Mouse (Mus musculus) kidney, postnatal 0 days (tissue): ENCODE results near the gene Itih5. TPM values are rescaled to one million over a fixed set of nuclear protein-coding genes. Genes with fewer than 3 reads are reported as not detected.

Experiments
- ATAC-seq: fragments of 200-750 bp; cut with Nextera tagmentation; replicated peaks from 2 replicates; pipeline ENCODE4 v1.8.0; 2017; ENCODE audit warnings: low read depth, moderate number of reproducible peaks, moderate TSS enrichment, moderate library complexity; ENCODE audit not compliant: low FRiP score
- DNase-seq: peaks from one replicate; pipeline ENCODE4 v3.0.0-alpha.2; 2016; ENCODE audit warnings: low spot score
- H3K27ac ChIP-seq: fragments of 300-500 bp; sonication (generic); 2 replicates; pipeline ENCODE4 v1.5.1; 2014; ENCODE audit warnings: mild to moderate bottlenecking
- H3K27me3 ChIP-seq: fragments of 300-500 bp; sonication (generic); 2 replicates; pipeline ENCODE4 v1.6.1; 2014; ENCODE audit warnings: low read length, mixed read lengths; ENCODE audit not compliant: insufficient read depth
- H3K36me3 ChIP-seq: fragments of 300-500 bp; sonication (generic); 2 replicates; pipeline ENCODE4 v1.6.1; 2014; ENCODE audit warnings: low read length, mixed read lengths; ENCODE audit not compliant: insufficient read depth
- H3K4me1 ChIP-seq: fragments of 300-500 bp; sonication (generic); replicated peaks from 2 replicates; pipeline ENCODE4 v1.6.1; 2014; ENCODE audit warnings: antibody characterized with exemption, low read length, mixed read lengths; ENCODE audit not compliant: insufficient read depth
- H3K4me2 ChIP-seq: fragments of 300-500 bp; sonication (generic); 2 replicates; pipeline ENCODE4 v1.6.1; 2014; ENCODE audit warnings: mild to moderate bottlenecking, low read length, moderate library complexity, mixed read lengths
- H3K4me3 ChIP-seq: fragments of 300-500 bp; sonication (generic); replicated peaks from 2 replicates; pipeline ENCODE4 v1.5.1; 2014; ENCODE audit warnings: low read depth, low read length
- H3K9ac ChIP-seq: fragments of 300-500 bp; sonication (generic); 2 replicates; pipeline ENCODE4 v1.6.1; 2014; ENCODE audit warnings: low read depth, low read length
- H3K9me3 ChIP-seq: fragments of 300-500 bp; sonication (generic); replicated peaks from 2 replicates; pipeline ENCODE4 v1.6.1; 2016; ENCODE audit warnings: low read length, inconsistent platforms, mixed read lengths
- CTCF ChIP-seq: IDR thresholded peaks from 2 replicates; pipeline ENCODE4 v1.5.1; 2016; ENCODE audit warnings: antibody characterized with exemption, low read depth, mild to moderate bottlenecking, moderate library complexity
- WGBS: fragments of 180-500 bp; shearing (Covaris S2); extraction: QIAGEN DNeasy Blood & Tissue Kit; methylation state at CpG from one replicate; pipeline ENCODE4 v1.1.7; 2014; 5-methylcytosine and 5-hydroxymethylcytosine counted together
- polyA plus RNA-seq: library from polyadenylated mRNA; unstranded; fragments of >200 nt; fragmentation: Nextera tagmentation; extraction: Ambion mirVana; gene quantifications from 2 replicates; pipeline ENCODE4 v1.2.1, GENCODE M21; 2015

Itih5 gene
- polyA plus RNA-seq, 1 experiment from 2014 or later = 5.1 TPM

DNA sequence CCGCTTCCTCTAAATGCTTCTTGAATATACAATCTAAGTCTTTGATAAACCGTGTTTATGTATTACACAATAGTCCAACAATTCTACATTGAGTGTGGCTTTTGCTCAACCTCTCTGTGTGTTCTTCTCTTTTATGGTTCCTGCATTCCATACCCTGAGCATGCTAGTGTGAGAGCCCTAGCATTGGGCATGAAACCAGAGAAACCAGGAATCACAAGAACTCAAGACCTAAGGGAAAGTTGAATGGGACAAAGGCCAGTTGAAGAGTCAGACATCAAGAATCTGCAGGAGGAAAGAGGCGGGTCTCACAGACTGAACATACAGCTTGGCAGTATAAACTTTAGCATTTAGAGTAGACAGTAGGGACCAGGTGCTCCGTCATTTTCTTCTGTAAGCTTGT, 68.5 kb downstream of the Itih5 start:
- DNase-seq (no peak), ATAC-seq (no peak)
- Histone ChIP-seq H3K9ac (no peak overlapping the region), H3K4me2 (no peak overlapping the region), H3K9me3 (no peaks in the 10 kb centered on the region), H3K4me1 (no peaks in the 10 kb centered on the region), H3K27me3 (no peaks in the 10 kb centered on the region), H3K4me3 (no peak overlapping the region), H3K36me3 (no peaks in the 10 kb centered on the region), H3K27ac (no peak overlapping the region)
- TF ChIP-seq CTCF = no peak
- WGBS = 89% methylated on average over 4 of the region's 4 CpGs

DNA sequence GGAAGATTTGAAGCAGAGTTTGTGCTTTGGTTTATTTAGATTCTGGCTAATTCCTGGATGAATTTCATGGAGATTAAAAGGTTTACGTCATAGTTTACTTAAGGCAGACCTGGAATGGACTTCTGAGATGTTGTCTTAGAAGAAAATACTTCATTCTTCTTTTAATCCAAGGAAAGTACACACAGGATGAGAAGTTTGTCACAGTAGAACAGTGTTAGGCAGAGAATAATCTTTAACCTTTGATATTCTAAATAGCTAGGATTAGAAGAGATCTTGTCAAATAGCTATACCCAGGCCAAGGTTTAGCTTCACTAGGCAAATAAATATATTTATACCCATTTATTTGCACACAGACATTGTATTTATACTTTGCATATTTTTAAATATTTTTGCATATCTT, 73.5 kb downstream of the Itih5 start:
- no peaks in the 10 kb centered on the region for H3K9me3 ChIP-seq
- H3K36me3 ChIP-seq = no peaks in the 10 kb centered on the region
- no peak overlapping the region for H3K27ac ChIP-seq
- H3K27me3 ChIP-seq = no peaks in the 10 kb centered on the region
- TF ChIP-seq CTCF = no peak
- H3K4me2 ChIP-seq = no peak overlapping the region
- DNase-seq (no peak), ATAC-seq (no peak)
- no peaks in the 10 kb centered on the region for H3K4me1 ChIP-seq
- no peak overlapping the region for H3K9ac ChIP-seq
- 93% methylated on average over 1 of the region's 1 CpGs for WGBS
- H3K4me3 ChIP-seq = no peak overlapping the region

DNA sequence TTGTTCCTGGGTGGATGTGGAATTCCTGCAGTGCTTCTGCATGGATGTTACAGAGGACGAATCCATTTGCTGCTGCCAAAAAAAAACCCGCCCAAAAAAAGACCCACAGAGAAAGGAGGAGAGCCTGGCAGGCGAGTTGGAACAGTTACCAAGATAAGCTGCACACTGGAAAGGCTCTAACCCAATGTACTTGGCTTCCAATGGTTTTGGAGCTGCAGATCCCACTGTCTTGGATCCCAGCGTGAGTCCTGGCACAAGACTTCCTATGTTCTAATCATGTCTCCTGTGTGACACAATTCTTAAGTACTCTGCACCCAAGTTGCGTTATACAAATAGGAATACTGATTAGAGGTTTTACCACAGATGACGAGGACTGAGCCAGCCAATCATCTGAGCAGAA, 78.6 kb downstream of the Itih5 start:
- no peaks in the 10 kb centered on the region for H3K27me3 ChIP-seq
- no peak for TF ChIP-seq CTCF
- H3K4me1 ChIP-seq = no peaks in the 10 kb centered on the region
- H3K4me3 ChIP-seq = no peak overlapping the region
- no peak overlapping the region for H3K4me2 ChIP-seq
- H3K27ac ChIP-seq = no peak overlapping the region
- ATAC-seq (no peak), DNase-seq (no peak)
- no peaks in the 10 kb centered on the region for H3K9me3 ChIP-seq
- H3K9ac ChIP-seq = no peak overlapping the region
- no peaks in the 10 kb centered on the region for H3K36me3 ChIP-seq
- WGBS = 71% methylated on average over 6 of the region's 6 CpGs

DNA sequence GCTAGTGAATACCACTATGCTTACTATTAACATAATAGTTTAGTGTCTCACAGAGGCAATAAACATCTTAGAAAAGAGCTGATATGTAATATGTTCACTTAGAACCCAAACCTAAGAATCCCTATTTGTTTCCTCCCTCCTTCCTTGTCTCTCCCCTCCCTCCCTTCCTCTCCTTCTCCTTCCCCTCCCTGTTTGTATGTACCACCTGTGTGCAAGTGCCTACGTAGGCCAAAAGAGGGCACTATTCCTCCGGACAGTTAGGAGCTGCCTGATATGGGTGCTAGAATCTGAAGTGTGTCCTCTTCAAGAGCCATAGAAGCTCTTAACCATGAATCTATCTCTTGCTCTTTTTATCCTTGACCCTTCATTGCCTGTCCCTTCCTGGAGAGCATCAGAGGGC, 83.2 kb downstream of the Itih5 start:
- Histone ChIP-seq H3K27ac (no peak overlapping the region), H3K9ac (no peak overlapping the region), H3K4me1 (no peaks in the 10 kb centered on the region), H3K36me3 (no peaks in the 10 kb centered on the region), H3K9me3 (no peaks in the 10 kb centered on the region), H3K4me2 (no peak overlapping the region), H3K4me3 (no peak overlapping the region), H3K27me3 (no peaks in the 10 kb centered on the region)
- ATAC-seq (no peak), DNase-seq (no peak)
- 95% methylated on average over 2 of the region's 2 CpGs for WGBS
- TF ChIP-seq CTCF = no peak

DNA sequence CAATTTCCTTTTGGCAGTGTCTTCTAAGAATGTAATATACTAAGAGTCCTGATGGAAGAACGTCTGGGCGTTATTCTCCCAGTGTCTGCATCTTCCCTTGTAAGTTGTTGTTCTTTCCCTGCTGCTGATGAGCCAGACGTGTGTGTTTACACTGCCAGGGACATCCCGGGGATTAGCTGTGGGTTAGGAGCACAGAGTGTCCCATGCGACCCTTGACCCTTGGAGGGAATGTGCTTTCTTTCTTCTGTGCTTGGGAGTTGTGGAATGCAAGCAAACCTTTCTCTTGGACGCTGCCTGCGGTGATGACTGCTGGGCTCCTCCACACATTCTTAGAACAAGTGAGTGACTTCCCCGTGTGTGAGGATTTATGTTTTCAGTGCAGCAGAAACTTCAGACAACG, 89.6 kb downstream of the Itih5 start:
- no peak overlapping the region for H3K4me3 ChIP-seq
- no peak overlapping the region for H3K27ac ChIP-seq
- no peak overlapping the region for H3K4me2 ChIP-seq
- peak; percentile 30 for DNase-seq
- H3K27me3 ChIP-seq = no peaks in the 10 kb centered on the region
- ATAC-seq = peak; percentile 46; the same call in 1 of the 2 replicates
- H3K36me3 ChIP-seq = no peaks in the 10 kb centered on the region
- H3K9ac ChIP-seq = no peak overlapping the region
- no peaks in the 10 kb centered on the region for H3K4me1 ChIP-seq
- WGBS = 22% methylated on average over 9 of the region's 9 CpGs
- TF ChIP-seq CTCF = no peak
- H3K9me3 ChIP-seq = no peaks in the 10 kb centered on the region

DNA sequence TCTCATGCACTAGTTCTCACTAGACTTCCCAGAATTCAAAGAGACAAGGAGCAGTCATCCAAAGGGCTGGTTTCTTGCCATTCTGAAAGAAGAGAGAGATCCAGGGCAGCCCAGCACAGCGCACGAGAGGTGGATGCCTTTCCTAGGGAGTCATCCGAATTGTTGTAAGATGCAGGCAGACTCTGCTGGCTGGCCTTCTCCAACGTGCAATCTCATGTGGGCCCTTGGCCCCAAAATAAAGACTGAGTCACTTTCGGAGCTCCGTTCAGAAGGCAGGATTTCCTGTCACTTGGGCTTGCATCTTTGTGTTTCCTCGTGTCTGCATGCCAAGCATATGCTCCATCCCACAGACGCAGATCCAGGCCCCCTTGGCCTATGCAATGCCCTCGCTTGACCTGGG, 97.1 kb downstream of the Itih5 start:
- Histone ChIP-seq H3K36me3 (no peaks in the 10 kb centered on the region), H3K9ac (no peak overlapping the region), H3K9me3 (no peaks in the 10 kb centered on the region), H3K4me2 (no peak overlapping the region), H3K27ac (no peak overlapping the region), H3K4me1 (no peaks in the 10 kb centered on the region), H3K4me3 (no peak overlapping the region), H3K27me3 (no peaks in the 10 kb centered on the region)
- DNase-seq (no peak), ATAC-seq (no peak)
- WGBS = 70% methylated on average over 9 of the region's 9 CpGs
- no peak for TF ChIP-seq CTCF

DNA sequence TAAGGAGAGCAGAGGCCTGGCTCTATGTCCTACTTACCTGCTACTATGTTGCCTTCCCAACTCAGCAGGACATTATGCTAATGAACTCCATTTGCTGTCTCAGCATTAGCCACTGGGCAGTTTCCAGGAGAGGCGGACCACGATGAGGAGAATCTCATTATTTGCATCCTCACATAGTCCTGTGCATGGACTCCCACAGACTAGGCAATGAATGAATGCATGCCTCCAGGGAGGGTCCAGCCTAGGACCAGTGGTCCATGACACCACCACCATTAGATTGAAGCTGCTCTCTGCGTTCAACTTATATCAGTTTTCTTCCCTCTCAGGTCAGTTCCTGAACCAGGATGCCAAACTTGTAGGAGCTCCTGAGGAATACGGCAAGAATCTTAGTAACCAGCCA, 97.6 kb downstream of the Itih5 start:
- no peak for DNase-seq
- no peaks in the 10 kb centered on the region for H3K27me3 ChIP-seq
- no peak overlapping the region for H3K27ac ChIP-seq
- no peak overlapping the region for H3K4me3 ChIP-seq
- no peak for TF ChIP-seq CTCF
- H3K4me1 ChIP-seq = no peaks in the 10 kb centered on the region
- no peak overlapping the region for H3K4me2 ChIP-seq
- H3K9me3 ChIP-seq = no peaks in the 10 kb centered on the region
- H3K9ac ChIP-seq = no peak overlapping the region
- no peaks in the 10 kb centered on the region for H3K36me3 ChIP-seq
- no peak for ATAC-seq
- WGBS = 51% methylated on average over 4 of the region's 4 CpGs
